Mouse (Mus musculus) CH12.LX (cell line): Measurements from ENCODE around the gene Fntb. TPM values are rescaled to one million over a fixed set of nuclear protein-coding genes. Genes with fewer than 3 reads are reported as not detected.

ENCODE experiments used
- DNase-seq: peaks from one replicate; pipeline ENCODE4 v3.0.0-alpha.2; 2013; ENCODE audit errors: extremely low read depth
- H3K27ac ChIP-seq: 2 replicates; pipeline ENCODE4 v1.5.1; 2012; ENCODE audit warnings: low read depth, mild to moderate bottlenecking, control low read depth, moderate library complexity; ENCODE audit not compliant: insufficient read depth
- H3K27me3 ChIP-seq: replicated peaks from 2 replicates; pipeline ENCODE3; 2012; ENCODE audit warnings: inconsistent platforms
- H3K36me3 ChIP-seq, 2 experiments: replicated peaks in 1 of 2; 2 replicates each; pipeline versions ENCODE3 to v1.6.1; 2012; ENCODE audit warnings: inconsistent platforms in 1 of 2, low read length in 1 of 2, mild to moderate bottlenecking in 1 of 2, mixed read lengths in 1 of 2, moderate library complexity in 1 of 2; ENCODE audit not compliant: control insufficient read depth in 1 of 2, insufficient read depth in 1 of 2
- H3K4me1 ChIP-seq, 2 experiments: 2 replicates each; pipeline ENCODE4 v1.6.1; 2012; ENCODE audit warnings: inconsistent platforms in 1 of 2, moderate library complexity in 1 of 2; ENCODE audit not compliant: insufficient read depth in 2 of 2, control insufficient read depth in 1 of 2
- H3K4me2 ChIP-seq: 2 replicates; pipeline ENCODE4 v1.6.1; 2012; ENCODE audit warnings: low read depth, mild to moderate bottlenecking, control low read depth; ENCODE audit not compliant: poor library complexity, insufficient read depth, severe bottlenecking
- H3K4me3 ChIP-seq, 3 experiments: fragments of 150-350 bp in 1 of 3; sonication (generic) in 1 of 3; replicated peaks in 1 of 3; 2 replicates each; pipeline versions ENCODE3 to v1.5.1; 2011 to 2012; ENCODE audit warnings: low read depth in 2 of 3, low read length in 2 of 3, mild to moderate bottlenecking in 2 of 3, moderate library complexity in 2 of 3, control low read depth in 1 of 3, improper control_type of control experiment in 1 of 3, inconsistent platforms in 1 of 3, mixed read lengths in 1 of 3; ENCODE audit not compliant: poor library complexity in 1 of 3
- H3K79me2 ChIP-seq: replicated peaks from 2 replicates; pipeline ENCODE4 v1.6.1; 2012; ENCODE audit warnings: mild to moderate bottlenecking, moderate library complexity; ENCODE audit not compliant: control insufficient read depth, poor library complexity, insufficient read depth, severe bottlenecking; ENCODE audit errors: extremely low read depth
- H3K9ac ChIP-seq: 2 replicates; pipeline ENCODE4 v1.6.1; 2012; ENCODE audit warnings: low read depth, mild to moderate bottlenecking, control low read depth, moderate library complexity; ENCODE audit not compliant: insufficient read depth
- H3K9me3 ChIP-seq: replicated peaks from 2 replicates; pipeline ENCODE3; 2012; ENCODE audit warnings: low read length, inconsistent platforms, mixed read lengths
- BHLHE40 ChIP-seq: IDR thresholded peaks from 2 replicates; pipeline ENCODE4 v1.6.1; 2011; ENCODE audit warnings: mild to moderate bottlenecking, low read depth, low read length, improper control_type of control experiment
- CHD1 ChIP-seq: IDR thresholded peaks from 2 replicates; pipeline ENCODE4 v1.6.1; 2012; ENCODE audit warnings: low read depth, low read length, improper control_type of control experiment, inconsistent platforms
- E2F4 ChIP-seq: IDR thresholded peaks from 2 replicates; pipeline ENCODE4 v1.6.1; 2011; ENCODE audit warnings: low read depth, low read length, improper control_type of control experiment; ENCODE audit not compliant: insufficient replicate concordance
- ELF1 ChIP-seq: IDR thresholded peaks from 2 replicates; pipeline ENCODE4 v1.6.1; 2014; ENCODE audit warnings: low read depth, mild to moderate bottlenecking, inconsistent platforms, low read length, improper control_type of control experiment
- ETS1 ChIP-seq: conservative IDR thresholded peaks from 2 replicates; pipeline ENCODE4 v1.6.1; 2012; ENCODE audit warnings: low read depth, mild to moderate bottlenecking, inconsistent platforms, low read length, improper control_type of control experiment, moderate library complexity
- GABPA ChIP-seq: IDR thresholded peaks from 2 replicates; pipeline ENCODE4 v1.6.1; 2012; ENCODE audit warnings: low read depth, low read length, improper control_type of control experiment, inconsistent platforms; ENCODE audit not compliant: insufficient replicate concordance
- HCFC1 ChIP-seq: IDR thresholded peaks from 2 replicates; pipeline ENCODE4 v1.6.1; 2012; ENCODE audit warnings: low read depth, mild to moderate bottlenecking, inconsistent platforms, low read length, improper control_type of control experiment
- IRF4 ChIP-seq: IDR thresholded peaks from 2 replicates; pipeline ENCODE4 v1.6.1; 2014; ENCODE audit warnings: low read depth, mild to moderate bottlenecking, inconsistent platforms, low read length, improper control_type of control experiment
- JUN ChIP-seq: IDR thresholded peaks from 2 replicates; pipeline ENCODE4 v1.6.1; 2011; ENCODE audit warnings: low read depth, mild to moderate bottlenecking, low read length, improper control_type of control experiment, moderate library complexity; ENCODE audit not compliant: insufficient read depth
- KAT2A ChIP-seq: IDR thresholded peaks from 2 replicates; pipeline ENCODE4 v1.6.1; 2012; ENCODE audit warnings: low read length, improper control_type of control experiment, inconsistent platforms; ENCODE audit not compliant: insufficient replicate concordance
- MAFK ChIP-seq: IDR thresholded peaks from 2 replicates; pipeline ENCODE4 v1.6.1; 2011; ENCODE audit warnings: low read length, improper control_type of control experiment; ENCODE audit not compliant: insufficient replicate concordance
- MAX ChIP-seq: IDR thresholded peaks from 2 replicates; pipeline ENCODE4 v1.6.1; 2011; ENCODE audit warnings: low read length, improper control_type of control experiment
- MXI1 ChIP-seq: IDR thresholded peaks from 2 replicates; pipeline ENCODE4 v1.6.1; 2011; ENCODE audit warnings: mild to moderate bottlenecking, low read depth, low read length, improper control_type of control experiment
- MYC ChIP-seq: IDR thresholded peaks from 2 replicates; pipeline ENCODE4 v1.6.1; 2011; ENCODE audit warnings: low read depth, mild to moderate bottlenecking, improper control_type of control experiment, low read length
- NRF1 ChIP-seq: IDR thresholded peaks from 2 replicates; pipeline ENCODE4 v1.6.1; 2014; ENCODE audit warnings: low read depth, mild to moderate bottlenecking, inconsistent platforms, low read length, improper control_type of control experiment, moderate library complexity
- POLR2A ChIP-seq: IDR thresholded peaks from 2 replicates; pipeline ENCODE4 v1.6.1; 2011; ENCODE audit warnings: low read depth, mild to moderate bottlenecking, improper control_type of control experiment, low read length
- RAD21 ChIP-seq: IDR thresholded peaks from 2 replicates; pipeline ENCODE4 v1.6.1; 2011; ENCODE audit warnings: low read depth, mild to moderate bottlenecking, low read length, improper control_type of control experiment, moderate library complexity
- RCOR1 ChIP-seq: conservative IDR thresholded peaks from 2 replicates; pipeline ENCODE4 v1.6.1; 2012; ENCODE audit warnings: low read depth, mild to moderate bottlenecking, inconsistent platforms, low read length, improper control_type of control experiment
- SIN3A ChIP-seq: IDR thresholded peaks from 2 replicates; pipeline ENCODE4 v1.6.1; 2012; ENCODE audit warnings: low read length, improper control_type of control experiment, inconsistent platforms
- SMC3 ChIP-seq: IDR thresholded peaks from 2 replicates; pipeline ENCODE4 v1.6.1; 2011; ENCODE audit warnings: low read depth, low read length, improper control_type of control experiment
- TCF12 ChIP-seq: IDR thresholded peaks from 2 replicates; pipeline ENCODE4 v1.6.1; 2014; ENCODE audit warnings: low read depth, mild to moderate bottlenecking, inconsistent platforms, low read length, improper control_type of control experiment
- UBTF ChIP-seq: IDR thresholded peaks from 2 replicates; pipeline ENCODE4 v1.6.1; 2012; ENCODE audit warnings: low read depth, mild to moderate bottlenecking, inconsistent platforms, low read length, improper control_type of control experiment, moderate library complexity
- USF2 ChIP-seq: conservative IDR thresholded peaks from 2 replicates; pipeline ENCODE4 v1.6.1; 2011; ENCODE audit warnings: low read depth, low read length, improper control_type of control experiment
- dilution Hi-C: fragments of 300-500 bp; cut with MboI; formaldehyde crosslinking; loops from 2 replicates; pipeline ENCODE4 v1.14.3; 2020; ENCODE audit warnings: low sequenced_read_pairs; ENCODE audit not compliant: extremely low pct_unique_long_range_greater_than_20kb, extremely low pct_ligation_motif_present
- in situ Hi-C: fragments of 300-500 bp; cut with MboI; formaldehyde crosslinking; loops from 3 replicates; pipeline ENCODE4 v1.14.3; 2019; ENCODE audit warnings: low sequenced_read_pairs, low pct_ligation_motif_present, low pct_unique_long_range_greater_than_20kb, mixed read lengths
- polyA plus RNA-seq: library from polyadenylated mRNA; unstranded; fragments of >175 nt; gene quantifications from 2 replicates; pipeline ENCODE4 v1.2.1, GENCODE M21; 2012; ENCODE audit warnings: low read depth; ENCODE audit not compliant: insufficient read length
- total RNA-seq, 2 experiments: library from RNA; depleted of rRNA; stranded (reverse); fragments of 300-350 nt in 1 of 2; fragments of >200 nt in 1 of 2; gene quantifications; 2 replicates each; pipeline ENCODE4 v1.2.3; 2012 to 2014

Gene Fntb
- total and polyA plus RNA-seq, 3 experiments = 5.6 to 19.5 (median 9.2) TPM

DNA sequence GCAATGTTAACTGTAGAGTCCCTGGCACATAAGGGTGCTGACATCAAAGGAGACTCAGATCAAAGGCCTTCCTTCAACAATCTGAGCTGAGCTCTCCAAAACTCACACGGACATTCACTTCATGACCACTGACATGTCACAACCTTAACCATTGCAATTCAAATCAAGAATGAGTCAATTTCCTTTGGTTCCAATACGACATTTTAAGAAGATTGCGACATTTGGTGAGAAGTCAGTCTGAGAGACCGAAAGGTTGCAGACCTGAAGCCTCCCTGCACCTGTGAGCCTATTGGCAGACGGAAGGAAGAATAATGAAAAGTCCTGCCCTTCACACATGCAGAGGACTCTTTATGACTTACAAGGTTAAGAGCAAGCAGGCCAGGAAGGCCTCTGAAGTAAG, 184.9 kb downstream of the Fntb start:
- TF ChIP-seq MXI1 = no peak
- in situ Hi-C loops = no loop called here

DNA sequence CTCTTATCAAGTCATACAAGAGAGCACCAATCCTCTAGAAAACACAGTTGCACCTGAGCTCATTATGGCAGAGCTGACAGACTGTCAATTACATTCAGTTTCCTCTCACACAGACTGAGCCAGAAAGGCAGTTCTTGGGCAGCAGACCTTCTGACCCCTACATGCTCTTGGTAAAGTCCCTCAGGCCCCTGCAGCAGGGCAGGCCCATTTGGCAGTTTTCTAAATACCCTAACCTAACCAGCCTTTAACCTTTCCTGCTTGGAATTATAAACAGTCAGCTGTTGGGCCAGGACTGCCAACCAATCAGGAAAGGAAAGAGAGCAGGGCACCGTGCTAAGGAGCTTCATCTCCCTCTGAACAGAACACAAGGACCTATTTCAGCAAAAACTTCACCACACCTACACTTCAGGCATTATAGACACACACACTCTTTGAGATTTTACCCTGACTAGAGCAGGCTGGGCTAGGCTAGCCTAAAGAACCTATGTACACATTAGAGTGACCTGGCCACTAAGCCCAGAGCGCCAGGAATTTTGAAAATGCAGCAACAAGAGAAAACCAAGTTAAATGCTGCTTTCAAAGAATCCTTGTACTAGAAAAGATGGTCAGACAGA, 188.5 kb downstream of the Fntb start:
- dilution Hi-C loops (no loop called here), in situ Hi-C loops (no loop called here)
- no peak overlapping the region for H3K4me3 ChIP-seq
- H3K9me3 ChIP-seq = no peaks in the 10 kb centered on the region
- H3K27me3 ChIP-seq = no peaks in the 10 kb centered on the region
- TF ChIP-seq SMC3 = no peak
- no peak for TF ChIP-seq ETS1
- no peak for TF ChIP-seq RCOR1
- no peak for TF ChIP-seq BHLHE40
- DNase-seq = no peak
- H3K27ac ChIP-seq = no peak overlapping the region
- H3K4me2 ChIP-seq = no peak overlapping the region
- H3K79me2 ChIP-seq = peaks cover 42% of the 10 kb centered on the region
- H3K4me1 ChIP-seq = peaks cover 0 to 21% of the 10 kb centered on the region in 2 experiments; a peak in 2 of 4 replicates
- no peak overlapping the region for H3K9ac ChIP-seq
- peaks cover 64 to 86% of the 10 kb centered on the region in 2 experiments for H3K36me3 ChIP-seq

More for the DNA sequence above, 184.9 kb downstream of the Fntb start:
- no peaks in the 10 kb centered on the region for H3K4me1 ChIP-seq
- H3K9me3 ChIP-seq = no peaks in the 10 kb centered on the region
- no peaks in the 10 kb centered on the region for H3K27me3 ChIP-seq
- dilution Hi-C loops = no loop called here
- H3K27ac ChIP-seq = no peak overlapping the region
- H3K79me2 ChIP-seq = peaks cover 23% of the 10 kb centered on the region
- peaks cover 78 to 98% of the 10 kb centered on the region in 2 experiments for H3K36me3 ChIP-seq
- no peak overlapping the region for H3K9ac ChIP-seq
- H3K4me2 ChIP-seq = no peak overlapping the region
- no peak for DNase-seq
- H3K4me3 ChIP-seq = no peak overlapping the region

- H3K4me1 ChIP-seq = peaks cover 0 to 31% of the 10 kb centered on the region in 2 experiments; a peak in 2 of 4 replicates
- in situ Hi-C loops = no loop called here
- H3K27ac ChIP-seq = no peak overlapping the region
Measured at GRCm38 (mm10) chr12:76954698-76955423, 189.5 kb downstream of the Fntb start.

More at GRCm38 (mm10) chr12:76954698-76955423, 189.5 kb downstream of the Fntb start:
- H3K36me3 ChIP-seq = peaks cover 56 to 84% of the 10 kb centered on the region in 2 experiments
- H3K9me3 ChIP-seq = no peaks in the 10 kb centered on the region
- no peak for TF ChIP-seq KAT2A
- no peak for TF ChIP-seq USF2
- TF ChIP-seq NRF1 = no peak
- TF ChIP-seq JUN = no peak
- no peak for TF ChIP-seq SMC3
- TF ChIP-seq E2F4 = no peak
- no peak for TF ChIP-seq HCFC1
- TF ChIP-seq MYC = no peak
- no peak for TF ChIP-seq CHD1
- TF ChIP-seq RAD21 = no peak
- no peak for TF ChIP-seq MAFK
- TF ChIP-seq UBTF = no peak
- no peak for TF ChIP-seq MAX
- no peak for TF ChIP-seq POLR2A
- TF ChIP-seq GABPA = no peak
- no peak for TF ChIP-seq ETS1
- no peak for TF ChIP-seq ELF1
- TF ChIP-seq SIN3A = no peak
- no peak for TF ChIP-seq IRF4
- no peak for TF ChIP-seq TCF12
- no peak for DNase-seq
- H3K79me2 ChIP-seq = peaks cover 43% of the 10 kb centered on the region
- no peak overlapping the region for H3K9ac ChIP-seq
- H3K27me3 ChIP-seq = no peaks in the 10 kb centered on the region
- no peak overlapping the region for H3K4me3 ChIP-seq
- dilution Hi-C loops = no loop called here
- H3K4me2 ChIP-seq = no peak overlapping the region
